22 mouse cellular contexts compared by ENCODE assay signal in the genomic region with DNA sequence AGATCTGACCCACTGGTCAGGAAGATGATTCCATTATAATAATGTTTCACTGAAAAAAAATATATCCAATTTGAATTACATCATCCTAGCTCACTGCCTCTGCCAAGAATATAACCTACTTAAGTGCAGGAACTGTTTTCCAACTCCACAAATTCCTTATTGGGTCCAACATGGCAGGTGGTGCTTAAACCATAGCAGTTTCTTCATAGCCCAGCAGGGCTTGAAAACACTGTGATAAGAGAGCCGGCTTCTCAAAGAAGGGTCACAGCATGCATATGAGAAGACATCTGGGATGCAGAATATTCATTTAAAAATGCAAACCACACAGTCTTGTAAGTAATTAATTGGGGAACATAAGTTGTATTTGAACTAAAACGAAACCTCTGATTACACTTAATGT.
"Had no signal": no experiment of that assay in that cellular context is flagged by ENCODE, and none has a peak within 500 bp of the region (broad histone marks: within the 10 kb centered on the region; RNA-seq: fewer than 3 reads in every experiment).

No protein-coding gene starts in this region.

- H3K27me3 ChIP-seq: limb, embryonic 12.5 days; limb, embryonic 15.5 days; liver, embryonic 12.5 days; liver, embryonic 15.5 days; lung, embryonic 15.5 days; neural tube, embryonic 13.5 days; stomach, embryonic 15.5 days had no signal

- H3K4me1 ChIP-seq: limb, embryonic 12.5 days; limb, embryonic 15.5 days; liver, embryonic 12.5 days; liver, embryonic 15.5 days; neural tube, embryonic 13.5 days; stomach, embryonic 15.5 days had no signal

- H3K27ac ChIP-seq: kidney, postnatal 0 days; limb, embryonic 12.5 days; limb, embryonic 15.5 days; liver, embryonic 12.5 days; liver, embryonic 15.5 days; lung, embryonic 15.5 days; midbrain, embryonic 10.5 days; midbrain, embryonic 13.5 days; neural tube, embryonic 13.5 days; stomach, embryonic 15.5 days had no signal

- H3K4me2 ChIP-seq: limb, embryonic 12.5 days; limb, embryonic 15.5 days; liver, embryonic 12.5 days; liver, embryonic 15.5 days; lung, embryonic 15.5 days; midbrain, embryonic 13.5 days; neural tube, embryonic 13.5 days; stomach, embryonic 15.5 days had no signal

- ATAC-seq: liver, embryonic 12.5 days; midbrain, embryonic 13.5 days; midbrain, embryonic 16.5 days had no signal

- H3K4me3 ChIP-seq: limb, embryonic 12.5 days; limb, embryonic 15.5 days; liver, embryonic 12.5 days; liver, embryonic 15.5 days; lung, embryonic 15.5 days; megakaryocyte, embryonic 14.5 days; midbrain, embryonic 10.5 days; midbrain, embryonic 13.5 days; myocyte; neural tube, embryonic 13.5 days; stomach, embryonic 15.5 days had no signal

- DNase-seq: kidney, postnatal 25 days; left cerebral cortex, postnatal 4 days; lung, adult 18-20 months; lung, postnatal 10 days; lung, postnatal 36 days; retina, postnatal 1 day; right cerebral cortex, postnatal 25 days; spleen, adult 18-20 months; thymus, postnatal 25 days had no signal

- H3K36me3 ChIP-seq: limb, embryonic 12.5 days; limb, embryonic 15.5 days; liver, embryonic 12.5 days; liver, embryonic 15.5 days; lung, embryonic 15.5 days; midbrain, embryonic 10.5 days; midbrain, embryonic 13.5 days; neural tube, embryonic 13.5 days; stomach, embryonic 15.5 days had no signal

- H3K9ac ChIP-seq: limb, embryonic 12.5 days; limb, embryonic 15.5 days; liver, embryonic 12.5 days; liver, embryonic 15.5 days; lung, embryonic 15.5 days; midbrain, embryonic 13.5 days; neural tube, embryonic 13.5 days; stomach, embryonic 15.5 days had no signal

- H3K9me3 ChIP-seq: limb, embryonic 12.5 days; limb, embryonic 15.5 days; liver, embryonic 12.5 days; liver, embryonic 15.5 days; lung, embryonic 15.5 days; megakaryocyte, embryonic 14.5 days; midbrain, embryonic 10.5 days; midbrain, embryonic 13.5 days; neural tube, embryonic 13.5 days; stomach, embryonic 15.5 days had no signal
